Mouse (Mus musculus) thymus, postnatal 0 days (tissue): ENCODE data around the gene Ccnl2. TPM values are rescaled to one million over a fixed set of nuclear protein-coding genes. Genes with fewer than 3 reads are reported as not detected.

Experiments
- DNase-seq: peaks from one replicate; pipeline ENCODE4 v3.0.0-alpha.2; 2015; ENCODE audit warnings: low spot score
- polyA plus RNA-seq: library from polyadenylated mRNA; unstranded; fragments of >200 nt; fragmentation: Nextera tagmentation; extraction: Ambion mirVana; gene quantifications from 2 replicates; pipeline ENCODE4 v1.2.1, GENCODE M21; 2015

Gene Ccnl2
- polyA plus RNA-seq, 1 experiment from 2014 or later, result 162 TPM

- DNase-seq, result no peak
These were observed 22.2 kb upstream of the Ccnl2 start, which contains the start of gene Ankrd65 for GRCm38 (mm10) chr4:155790021-155790489. TSS of gene Ankrd65 (plus strand) at chr4:155790439.

- DNase-seq, result no peak
These were observed 21.6 kb upstream of the Ccnl2 start for GRCm38 (mm10) chr4:155790650-155791161.

GRCm38 (mm10) chr4:155791240-155791933, 20.9 kb upstream of the Ccnl2 start:
- DNase-seq, result no peak

- no peak for DNase-seq
These were observed 18.6 kb upstream of the Ccnl2 start for GRCm38 (mm10) chr4:155793730-155794129.

DNA sequence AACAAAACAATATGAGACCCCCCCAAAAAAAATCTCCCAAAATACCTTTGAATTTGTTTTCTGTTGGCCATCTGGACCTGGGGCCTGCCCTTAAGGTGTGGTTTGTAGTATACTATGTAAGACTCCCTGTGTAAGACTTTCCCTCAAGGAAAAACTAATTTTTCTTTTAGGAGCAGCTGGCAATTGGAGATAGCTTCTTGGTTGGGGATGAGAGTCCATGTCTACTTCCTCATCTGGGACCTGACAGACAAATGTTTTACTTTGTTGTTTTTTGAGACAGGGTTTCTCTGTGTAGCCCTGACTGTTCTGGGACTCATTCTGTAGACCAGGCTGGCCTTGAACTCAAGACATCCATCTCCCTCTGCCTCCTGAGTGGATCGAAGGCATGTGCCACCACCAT, 10.2 kb upstream of the Ccnl2 start:
- DNase-seq, result no peak

DNA sequence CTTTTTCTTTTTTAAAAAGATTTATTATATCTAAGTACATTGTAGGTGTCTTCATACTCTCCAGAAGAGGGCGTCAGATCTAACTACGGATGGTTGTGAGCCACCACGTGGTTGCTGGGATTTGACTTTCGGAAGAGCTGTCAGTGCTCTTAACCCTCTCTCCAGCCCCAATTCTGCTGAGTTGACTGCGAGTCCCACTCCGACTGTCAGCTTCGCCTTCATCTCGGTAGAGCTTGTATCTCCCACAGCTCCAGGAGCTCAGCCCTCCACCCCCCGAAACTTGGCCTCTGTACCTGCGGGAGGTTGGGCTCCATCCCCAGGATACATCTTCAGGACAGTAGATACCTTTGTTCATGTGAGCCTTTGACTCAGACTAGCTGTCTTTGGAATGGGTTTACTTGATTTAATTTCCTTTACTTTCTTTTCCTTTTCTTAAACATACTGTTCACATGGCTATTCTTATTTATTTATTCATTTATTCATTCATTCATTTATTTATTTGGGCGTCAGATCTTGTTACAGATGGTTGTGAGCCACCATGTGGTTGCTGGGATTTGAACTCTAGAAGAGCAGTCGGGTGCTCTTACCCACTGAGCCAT, 9.4 kb upstream of the Ccnl2 start, which contains the start of gene Mrpl20:
Gene Mrpl20 (plus strand): TSS at position 138 of the 599 bp plus-strand sequence.
- DNase-seq, result peak; percentile 51

GRCm38 (mm10) chr4:155803340-155804041, 8.8 kb upstream of the Ccnl2 start:
- peak; percentile 96 for DNase-seq

DNA sequence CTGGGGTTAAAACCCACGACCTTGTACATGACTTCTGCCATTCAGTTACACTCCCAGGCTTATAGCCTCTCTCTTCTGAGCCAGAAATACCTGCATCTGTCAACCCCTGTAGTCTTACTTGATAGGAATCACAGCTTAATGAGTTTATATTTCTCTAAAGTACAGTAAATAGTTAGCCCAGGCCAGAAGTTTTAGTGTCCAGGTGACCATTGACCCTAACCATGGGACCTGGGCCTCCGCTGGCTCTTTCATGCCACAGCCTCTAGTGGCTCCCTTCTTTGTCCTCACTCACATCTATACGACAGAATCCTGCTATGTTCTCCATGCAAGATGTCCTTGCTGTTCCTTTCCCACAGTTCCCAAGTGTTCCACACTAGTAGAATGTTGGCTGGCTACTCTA, 4.4 kb upstream of the Ccnl2 start:
- no peak for DNase-seq

GRCm38 (mm10) chr4:155812665-155813181, 434 bp downstream of the Ccnl2 start:
- DNase-seq, result peak; percentile 60

- no peak for DNase-seq
These were observed 5.2 kb downstream of the Ccnl2 start for GRCm38 (mm10) chr4:155817533-155817932.

DNA sequence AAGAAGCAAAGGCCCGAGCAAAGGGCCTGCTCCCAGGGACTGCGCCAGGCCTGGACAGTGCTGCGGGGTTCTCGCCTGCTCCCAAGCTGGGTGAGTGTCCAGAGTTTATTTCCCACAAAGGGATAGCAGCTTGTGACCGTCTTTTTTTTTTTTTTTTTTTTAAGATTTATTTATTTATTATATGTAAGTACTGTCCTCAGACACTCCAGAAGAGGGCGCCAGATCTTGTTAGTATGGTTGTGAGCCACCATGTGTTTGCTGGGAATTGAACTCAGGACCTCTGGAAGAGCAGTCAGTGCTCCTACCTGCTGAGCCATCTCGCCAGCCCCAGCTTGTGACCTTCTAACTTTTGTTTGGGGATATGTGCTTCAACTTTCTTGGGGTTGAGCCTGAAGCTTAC, 8.7 kb downstream of the Ccnl2 start:
- peak; percentile 20 for DNase-seq

DNA sequence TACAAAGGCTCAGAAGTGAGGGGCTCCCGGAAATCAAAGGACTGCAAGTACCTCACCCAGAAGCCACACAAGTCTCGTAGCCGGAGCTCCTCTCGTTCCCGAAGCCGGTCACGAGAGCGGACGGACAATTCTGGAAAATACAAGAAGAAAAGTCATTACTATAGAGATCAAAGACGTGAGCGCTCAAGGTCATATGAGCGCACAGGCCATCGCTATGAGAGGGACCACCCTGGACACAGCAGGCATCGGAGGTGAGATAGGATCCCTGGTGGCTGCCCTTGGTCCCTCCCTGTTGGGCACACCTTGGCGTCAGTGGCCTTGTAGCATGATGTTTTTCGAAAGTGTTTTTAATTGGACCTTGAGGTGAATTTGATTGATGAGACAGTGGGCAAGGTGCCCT, 11.2 kb downstream of the Ccnl2 start:
- DNase-seq, result no peak

GRCm38 (mm10) chr4:155829866-155830265, 17.6 kb downstream of the Ccnl2 start:
- DNase-seq, result no peak

DNA sequence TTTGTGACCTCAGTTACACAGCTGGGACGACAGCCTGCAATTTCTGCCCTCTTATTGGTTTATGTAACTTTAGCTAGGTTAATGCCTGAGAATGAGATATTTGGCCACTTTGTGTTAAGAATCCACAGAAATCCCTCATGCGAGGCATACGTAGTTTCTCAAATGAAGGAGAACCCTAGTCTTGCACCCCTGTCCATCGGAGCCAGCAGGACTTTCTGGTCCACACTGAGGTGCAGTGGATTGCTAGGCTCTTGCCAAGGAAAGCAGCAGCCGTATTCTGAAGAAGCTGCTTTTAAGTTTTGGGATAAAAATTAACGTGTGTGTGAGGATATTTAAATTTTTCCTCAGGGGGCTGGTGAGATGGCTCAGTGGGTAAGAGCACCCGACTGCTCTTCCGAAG, 18.3 kb downstream of the Ccnl2 start:
- peak; percentile 13 for DNase-seq

DNA sequence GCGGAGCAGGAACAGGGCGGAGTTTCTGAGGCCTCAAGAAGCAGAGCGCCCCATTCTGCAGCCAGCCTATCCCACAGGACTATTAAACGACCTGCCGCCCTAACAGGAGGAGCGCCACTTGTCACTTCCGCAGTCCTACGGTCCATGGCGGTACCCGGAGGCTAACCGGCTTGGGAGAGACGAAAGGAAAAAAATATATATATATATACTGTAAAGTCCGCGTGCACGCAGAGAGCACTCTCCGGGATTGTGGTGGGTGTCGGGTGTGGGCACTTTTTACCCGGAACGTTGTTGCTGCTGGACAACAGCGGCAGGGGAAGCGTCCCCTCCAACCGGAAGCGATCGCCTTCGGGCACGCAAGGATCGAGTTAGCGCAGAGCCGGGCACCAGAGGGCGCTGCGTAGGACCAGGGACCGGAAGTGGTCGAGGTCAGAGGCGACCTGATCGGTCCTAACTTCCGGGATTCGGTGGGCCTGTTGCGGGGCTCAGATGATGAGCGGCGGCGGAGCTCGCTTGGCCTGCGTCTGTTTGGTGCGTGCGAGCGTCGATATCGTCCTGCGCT, 19.0 kb downstream of the Ccnl2 start, which contains the start of gene Aurkaip1:
Gene Aurkaip1 (plus strand): TSS at position 68 of the 562 bp plus-strand sequence.
- peak; percentile 92 for DNase-seq

- DNase-seq, result no peak
These were observed 19.5 kb downstream of the Ccnl2 start for GRCm38 (mm10) chr4:155831831-155832230.

GRCm38 (mm10) chr4:155832321-155832720, 20.0 kb downstream of the Ccnl2 start:
- no peak for DNase-seq

DNA sequence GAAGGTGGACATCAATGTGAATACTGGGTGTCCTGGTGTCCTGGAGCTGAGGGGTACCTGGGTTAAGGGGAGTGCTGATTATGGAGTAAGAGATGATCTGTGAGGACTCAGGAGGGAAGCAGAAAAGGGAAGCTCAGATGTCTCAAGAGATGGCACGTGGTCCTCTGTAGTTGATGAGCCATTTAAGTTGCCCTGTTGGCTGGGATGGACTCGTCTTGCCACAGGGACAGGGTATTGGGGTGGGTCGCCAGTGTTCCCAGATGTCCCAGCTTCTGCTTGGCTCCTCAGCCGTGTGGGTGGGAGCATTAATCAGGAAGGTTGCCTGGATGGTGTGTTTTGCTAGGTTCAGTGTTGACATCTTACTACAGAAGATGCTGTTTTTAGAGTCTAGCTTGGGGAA, 20.9 kb downstream of the Ccnl2 start:
- no peak for DNase-seq

DNA sequence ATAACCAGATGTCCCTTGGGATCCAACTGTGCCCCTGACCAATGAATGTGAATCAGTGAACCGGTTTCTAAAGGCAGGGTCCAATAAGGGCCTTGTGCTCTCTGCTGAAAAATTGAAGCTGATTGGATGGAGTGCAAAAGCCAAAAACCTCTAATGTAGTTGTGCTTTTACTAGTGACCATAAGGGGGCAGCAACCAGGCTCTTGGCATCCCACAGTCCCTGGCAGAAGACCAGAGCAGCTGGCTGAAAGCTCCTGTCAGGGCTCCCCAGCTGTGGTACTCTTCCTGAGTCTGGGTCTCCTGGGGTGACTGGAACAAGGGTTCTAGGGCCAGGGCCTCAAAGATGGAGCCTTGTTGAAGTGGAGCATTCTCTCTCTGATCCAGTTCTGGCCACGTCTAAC, 21.5 kb downstream of the Ccnl2 start:
- DNase-seq, result peak; percentile 74

DNA sequence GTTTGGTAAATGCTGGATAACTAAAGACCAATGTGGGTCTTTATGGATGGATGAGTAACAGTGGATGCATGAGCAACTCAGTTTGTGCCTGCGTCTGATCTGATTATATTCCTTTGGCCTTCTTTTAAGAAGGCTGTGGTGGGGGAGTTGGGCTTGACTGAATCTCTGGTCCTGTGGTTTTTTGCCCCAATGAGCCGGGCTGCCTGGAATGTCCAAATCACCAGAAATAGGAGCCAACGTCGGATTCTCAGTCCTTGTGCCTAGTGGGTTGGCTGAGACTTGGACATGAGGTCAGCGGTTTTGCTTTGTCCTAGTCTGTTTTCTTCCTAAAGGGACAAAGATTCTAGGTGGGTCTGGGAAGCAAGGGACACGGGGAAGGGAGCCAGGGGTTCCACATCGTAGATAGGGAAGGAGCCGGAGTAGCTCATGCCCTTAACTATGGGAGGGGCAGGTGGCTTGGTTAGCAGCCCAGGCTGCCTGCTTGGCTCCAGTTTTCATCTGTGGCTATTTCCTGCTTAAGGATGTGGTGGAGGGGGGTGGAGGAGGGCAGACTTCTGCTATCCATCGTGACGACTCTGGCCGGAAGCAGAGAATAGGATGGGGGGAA, 25.2 kb downstream of the Ccnl2 start:
- no peak for DNase-seq
